Mouse (Mus musculus): ENCODE measurements at regions not wholly inside any gene's neighbourhood (a gene's known extent, or its start where the extent isn't known, plus 50 kb on each side); places are given as distances from the start of the nearest gene placed in this dataset.
"Not testable (repeated sequence)": the region's sequence is repeated elsewhere in the genome, so short reads cannot be mapped to it uniquely, and the experiment has no call there.

DNA sequence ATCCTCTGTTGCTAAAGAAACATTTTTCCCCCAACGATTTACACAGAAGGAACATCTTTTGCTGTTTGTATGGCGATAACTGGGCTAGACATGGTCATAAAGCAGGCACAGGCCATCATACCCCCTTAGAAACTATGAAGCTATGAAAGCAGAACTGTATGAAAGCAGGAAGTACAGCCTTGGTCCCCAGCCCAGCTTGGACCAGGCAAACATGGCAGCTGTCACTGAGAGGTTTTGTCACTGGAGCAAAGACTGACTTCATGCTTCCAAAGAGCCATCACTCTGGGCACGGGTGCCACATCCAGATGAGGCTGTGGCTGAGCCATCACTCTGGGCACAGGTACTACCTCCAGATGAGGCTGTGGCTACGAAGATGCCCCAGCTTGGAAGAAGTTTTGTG, 276.8 kb upstream of the Kdm8 start:
- no peak for DNase-seq (ENCODE audit: low spot score)

DNA sequence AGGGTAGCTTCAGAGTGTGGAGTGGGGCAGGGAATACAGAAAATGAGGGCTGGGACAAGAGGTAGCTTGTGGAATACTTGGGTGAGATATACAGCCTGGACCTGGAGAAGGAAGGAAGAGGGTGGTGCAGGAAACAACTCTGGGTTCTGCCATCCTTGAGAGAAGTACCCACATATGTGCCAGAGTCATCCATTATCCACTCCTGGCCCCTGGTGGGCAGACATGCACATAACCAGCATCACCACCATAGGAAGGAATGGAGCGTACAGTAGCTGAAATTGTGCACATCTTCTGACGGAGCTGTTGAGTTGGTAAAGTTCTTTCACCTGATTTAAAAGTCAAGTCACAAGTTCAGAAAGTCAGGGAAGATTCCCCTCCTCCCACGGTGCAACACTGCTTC, 262.9 kb upstream of the Kdm8 start:
- peak; percentile 69 for DNase-seq (ENCODE audit: low spot score)

- DNase-seq (ENCODE audit: low spot score), result peak; percentile 12
Measured at GRCm38 (mm10) chr7:125182266-125182665, 262.2 kb upstream of the Kdm8 start.

DNA sequence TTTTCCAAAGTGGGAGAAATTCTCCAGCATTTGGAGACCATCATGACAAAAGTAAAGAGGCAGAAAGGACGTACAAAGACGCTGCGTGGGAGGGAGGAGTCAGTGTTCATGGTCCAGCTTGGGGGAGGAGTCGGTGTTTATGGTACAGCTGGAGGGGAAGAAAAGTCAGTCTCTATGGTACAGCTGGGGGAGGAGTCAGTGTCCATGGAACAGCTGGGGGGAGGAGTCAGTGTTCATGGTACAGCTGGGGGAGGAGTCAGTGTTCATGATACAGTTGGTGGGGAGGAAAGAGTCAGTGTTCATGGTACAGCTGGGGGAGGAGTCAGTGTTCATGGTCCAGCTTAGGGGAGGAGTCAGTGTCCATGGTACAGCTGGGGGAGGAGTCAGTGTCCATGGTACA, 261.5 kb upstream of the Kdm8 start:
- not testable (repeated sequence) for DNase-seq (ENCODE audit: low spot score)

- DNase-seq (ENCODE audit: low spot score), result no peak
Measured at GRCm38 (mm10) chr7:125185037-125185679, 259.3 kb upstream of the Kdm8 start.

GRCm38 (mm10) chr7:125187011-125187740, 257.3 kb upstream of the Kdm8 start:
- DNase-seq (ENCODE audit: low spot score), result no peak

GRCm38 (mm10) chr7:125188986-125189385, 255.5 kb upstream of the Kdm8 start:
- DNase-seq (ENCODE audit: low spot score), result no peak

- no peak for DNase-seq (ENCODE audit: low spot score)
Measured at GRCm38 (mm10) chr7:125190067-125190466, 254.4 kb upstream of the Kdm8 start.

DNA sequence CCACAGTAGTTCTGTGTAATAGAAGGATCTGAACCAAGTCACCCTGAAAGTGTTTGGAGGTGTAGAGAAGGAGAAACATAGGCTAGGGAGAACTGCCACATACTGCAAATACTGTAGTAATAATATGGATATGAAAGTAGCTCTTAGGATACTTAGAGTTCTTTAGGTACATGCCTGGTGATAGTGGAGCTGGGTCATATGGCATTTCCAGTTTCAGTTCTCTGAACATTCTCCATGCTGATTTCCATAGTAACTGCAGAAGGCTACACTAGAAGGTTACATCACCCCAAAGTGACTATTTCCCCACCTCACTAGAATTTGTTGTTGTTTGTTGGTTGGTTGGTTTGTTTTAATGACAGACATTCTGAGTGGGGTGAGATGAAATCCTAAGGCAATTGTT, 253.2 kb upstream of the Kdm8 start:
- no peak for DNase-seq (ENCODE audit: low spot score)

DNA sequence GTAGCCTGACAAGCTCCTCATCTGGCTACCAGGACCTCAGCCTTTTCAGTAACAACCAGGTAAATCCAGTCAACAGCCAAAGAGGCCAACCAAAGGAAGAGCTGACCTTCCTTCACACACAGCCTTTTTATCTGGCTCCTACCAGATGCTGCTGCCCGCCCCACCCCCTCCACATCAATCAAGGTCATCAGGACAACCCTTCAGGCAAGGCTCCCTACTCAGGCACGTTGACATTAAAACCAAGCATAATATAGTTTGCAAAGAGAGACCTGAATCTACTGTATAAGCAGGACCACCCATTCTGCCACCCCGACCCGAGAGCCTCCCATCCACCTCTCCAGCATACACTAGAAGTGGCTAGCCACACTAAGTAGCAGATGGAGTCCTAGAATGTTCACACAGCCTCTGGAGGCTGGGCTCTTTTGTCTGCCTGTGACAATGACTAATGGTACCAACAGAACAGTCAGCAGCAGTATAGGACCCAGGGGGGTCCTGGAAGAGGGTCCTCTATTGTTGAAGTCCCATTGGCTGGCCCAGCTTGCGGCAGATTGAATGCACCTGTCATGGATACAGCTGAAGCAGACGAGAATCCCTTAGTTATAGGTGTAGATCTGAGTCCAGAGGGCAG, 233.0 kb upstream of the Kdm8 start:
- no peak for DNase-seq (ENCODE audit: low spot score)

DNA sequence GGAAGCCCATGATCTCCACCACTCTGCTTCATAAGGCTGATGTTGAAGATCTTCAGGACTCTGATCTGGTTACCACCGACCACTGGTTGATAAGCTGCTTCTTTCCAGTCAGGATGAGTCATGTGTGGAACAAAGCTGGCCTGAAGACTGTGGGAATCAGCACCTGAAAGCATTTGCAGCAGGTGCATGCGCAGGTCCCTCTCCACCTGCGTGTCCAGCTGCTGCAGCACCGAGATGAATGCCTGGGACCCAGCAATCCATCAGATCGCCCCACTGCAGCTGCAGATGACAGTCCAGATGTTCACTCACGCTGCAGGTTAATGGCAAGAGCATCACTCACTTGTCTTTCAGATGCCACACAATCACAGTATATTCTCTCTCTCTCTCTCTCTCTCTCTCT, 230.4 kb upstream of the Kdm8 start:
- no peak for DNase-seq (ENCODE audit: low spot score)

- DNase-seq (ENCODE audit: low spot score), result no peak
Measured at GRCm38 (mm10) chr7:125217630-125218029, 226.8 kb upstream of the Kdm8 start.

DNA sequence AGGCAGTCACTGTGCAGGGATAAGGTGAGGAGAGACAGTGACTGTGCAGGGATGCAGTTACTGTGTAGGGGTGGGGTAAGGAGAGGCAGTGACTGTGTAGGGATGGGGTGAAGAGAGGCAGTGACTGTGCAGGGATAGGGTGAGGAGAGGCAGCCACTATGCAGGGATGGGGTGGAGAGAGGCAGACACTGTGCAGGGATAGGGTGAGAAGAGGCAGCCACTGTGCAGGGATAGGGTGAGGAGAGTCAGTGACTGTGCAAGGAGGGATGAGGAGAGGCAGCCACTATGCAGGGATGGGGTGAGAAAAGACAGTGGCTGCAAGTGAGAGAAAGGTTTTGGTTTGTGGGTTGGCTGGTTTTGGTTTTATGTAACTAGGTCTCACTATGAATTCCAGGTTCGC, 221.8 kb upstream of the Kdm8 start:
- no peak for DNase-seq (ENCODE audit: low spot score)

DNA sequence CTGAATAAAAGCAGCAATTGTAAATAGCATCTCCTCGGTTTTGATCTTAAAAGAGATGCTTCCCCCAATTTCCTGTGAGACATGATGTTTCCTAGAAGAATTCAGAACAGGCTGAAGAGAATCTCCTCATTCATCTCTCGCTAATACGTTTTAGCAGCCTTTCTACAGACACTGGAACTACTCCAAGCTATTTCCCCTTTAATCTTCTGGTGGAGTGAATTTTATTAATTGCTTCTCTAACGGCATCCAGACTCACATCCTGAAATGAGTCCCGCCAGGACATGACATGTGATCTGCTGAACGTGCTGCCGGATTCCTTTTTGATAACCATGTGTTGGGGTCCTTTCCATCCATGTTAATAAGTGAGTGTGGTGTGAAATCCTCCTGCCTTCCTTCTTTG, 209.6 kb upstream of the Kdm8 start:
- DNase-seq (ENCODE audit: low spot score), result no peak

GRCm38 (mm10) chr7:125237026-125237425, 207.4 kb upstream of the Kdm8 start:
- DNase-seq (ENCODE audit: low spot score), result no peak

DNA sequence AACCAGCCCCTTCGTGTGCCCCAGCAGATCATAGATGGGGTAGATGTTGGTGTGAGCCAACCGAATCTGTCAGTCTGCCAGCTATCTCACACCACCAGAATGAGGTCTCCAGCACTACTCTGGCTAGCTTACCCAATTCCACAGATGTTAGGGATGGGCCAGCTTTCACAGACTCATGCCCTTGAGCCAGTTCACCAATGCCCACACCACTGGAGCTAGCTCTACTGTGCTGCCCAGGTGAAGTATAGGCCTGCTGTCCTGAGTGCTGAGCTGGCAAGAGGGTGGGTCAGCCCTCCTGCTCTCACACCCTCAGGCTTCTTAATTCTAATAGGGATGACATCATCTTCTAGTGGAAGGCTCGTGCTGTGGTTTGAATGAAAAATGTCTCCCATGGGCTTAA, 201.5 kb upstream of the Kdm8 start:
- no peak for DNase-seq (ENCODE audit: low spot score)

DNA sequence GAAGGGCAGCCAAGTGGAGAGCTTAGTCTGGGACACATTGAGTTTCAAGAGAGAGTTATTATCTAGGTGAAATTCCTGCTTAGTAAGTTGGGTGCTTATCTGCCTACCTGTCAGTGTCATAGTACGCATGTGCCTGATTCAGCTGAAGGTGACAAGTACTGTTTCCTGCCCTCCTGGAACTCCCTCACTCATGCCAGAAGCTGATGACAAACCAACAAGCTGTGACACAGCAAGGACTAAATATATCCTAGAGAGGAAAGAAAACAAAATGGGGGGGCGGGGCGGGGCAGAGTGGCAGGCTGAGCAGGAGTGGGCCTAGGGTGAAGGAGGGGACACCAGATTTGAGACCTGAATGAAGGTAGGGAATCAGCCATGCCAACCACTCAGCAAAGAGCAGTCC, 196.1 kb upstream of the Kdm8 start:
- no peak for DNase-seq (ENCODE audit: low spot score)

DNA sequence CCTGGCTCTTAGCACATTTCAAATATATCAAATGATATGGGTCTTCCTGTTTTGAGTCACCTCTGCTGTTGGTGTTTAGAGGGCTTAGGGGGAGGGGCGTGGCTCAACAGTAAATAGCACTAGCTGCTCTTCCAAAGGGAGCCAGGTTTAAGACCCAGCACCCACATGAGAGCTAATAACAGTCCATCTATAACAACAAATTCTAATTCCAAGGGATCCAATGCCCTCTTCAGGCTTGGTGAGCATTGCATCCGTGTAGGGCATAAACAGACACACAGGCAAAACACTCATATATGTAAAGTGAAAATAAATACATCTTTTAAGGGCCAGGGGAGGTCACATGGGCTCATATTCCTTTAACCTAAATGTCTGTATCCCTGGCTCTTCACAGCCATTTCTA, 194.1 kb upstream of the Kdm8 start:
- DNase-seq (ENCODE audit: low spot score), result no peak

- no peak for DNase-seq (ENCODE audit: low spot score)
Measured at GRCm38 (mm10) chr7:125250970-125251585, 193.4 kb upstream of the Kdm8 start.

DNA sequence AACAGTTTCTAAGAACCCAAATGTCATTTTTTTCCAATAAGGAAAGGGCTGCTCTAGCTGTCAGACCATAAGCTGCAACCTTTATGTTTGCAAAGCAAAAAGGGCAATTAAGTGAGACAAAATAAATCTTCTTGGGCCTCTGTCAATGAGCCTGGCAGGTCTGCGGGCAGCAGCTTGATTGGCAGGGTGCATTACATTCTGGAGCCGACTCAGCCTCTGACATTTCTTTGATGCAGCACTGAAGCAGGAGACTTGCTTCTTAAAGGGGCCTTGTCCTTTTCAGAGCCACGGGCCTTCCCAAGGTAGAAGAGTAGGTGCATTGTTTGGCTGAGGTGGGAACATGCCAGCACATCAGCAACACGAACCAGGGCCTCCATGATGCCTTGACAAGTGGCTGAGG, 190.2 kb upstream of the Kdm8 start:
- no peak for DNase-seq (ENCODE audit: low spot score)

GRCm38 (mm10) chr7:125259016-125259415, 185.5 kb upstream of the Kdm8 start:
- DNase-seq (ENCODE audit: low spot score), result peak; percentile 29

GRCm38 (mm10) chr7:125262133-125262532, 182.3 kb upstream of the Kdm8 start:
- DNase-seq (ENCODE audit: low spot score), result no peak

Measured in layer of hippocampus, adult 11-12 months (tissue).